Mouse (Mus musculus) adrenal gland, adult (tissue): ENCODE data around the gene Ctf2.
A peak's percentile ranks its signal among the peaks of the same experiment; 100 is the strongest.

ENCODE experiments used
- DNase-seq, 2 experiments: peaks; one replicate each; pipeline ENCODE4 v3.0.0; 2022 to 2023; ENCODE audit warnings: low spot score in 1 of 2; ENCODE audit not compliant: inconsistent age in 2 of 2

Gene Ctf2

GRCm38 (mm10) chr7:127761026-127761425, 29.1 kb upstream of the Ctf2 start:
- peak; percentile 74 to 91 for DNase-seq

GRCm38 (mm10) chr7:127760478-127760877, 28.5 kb upstream of the Ctf2 start:
- DNase-seq = no peak

- no peak for DNase-seq
These were observed 27.8 kb upstream of the Ctf2 start for GRCm38 (mm10) chr7:127759716-127760115.

GRCm38 (mm10) chr7:127753741-127754140, 21.8 kb upstream of the Ctf2 start:
- DNase-seq = no peak

GRCm38 (mm10) chr7:127753158-127753557, 21.2 kb upstream of the Ctf2 start:
- no peak for DNase-seq

GRCm38 (mm10) chr7:127752069-127752468, 20.1 kb upstream of the Ctf2 start:
- peak in 1 of 2 experiments; percentile 25 for DNase-seq

- no peak for DNase-seq
These were observed 19.7 kb upstream of the Ctf2 start for GRCm38 (mm10) chr7:127751619-127752018.

GRCm38 (mm10) chr7:127750131-127751127, 18.5 kb upstream of the Ctf2 start:
- DNase-seq = no peak

GRCm38 (mm10) chr7:127748235-127748560, 16.2 kb upstream of the Ctf2 start:
- peak in 1 of 2 experiments; percentile 42 for DNase-seq

GRCm38 (mm10) chr7:127747559-127748234, 15.7 kb upstream of the Ctf2 start:
- DNase-seq = no peak

- peak; percentile 71 to 78 for DNase-seq
These were observed 14.8 kb upstream of the Ctf2 start for GRCm38 (mm10) chr7:127746494-127747491.

GRCm38 (mm10) chr7:127745652-127746493, 13.9 kb upstream of the Ctf2 start:
- peak; percentile 98 to 99 for DNase-seq

- peak; percentile 95 to 98 for DNase-seq
These were observed 13.3 kb upstream of the Ctf2 start for GRCm38 (mm10) chr7:127745251-127745651.

GRCm38 (mm10) chr7:127744366-127745045, 12.5 kb upstream of the Ctf2 start, which contains the start of gene Fbxl19:
Gene Fbxl19, plus strand, starts transcription at chr7:127744543.
- DNase-seq = peak; percentile 78 to 93

- DNase-seq = no peak
These were observed 1.8 kb downstream of the Ctf2 start for GRCm38 (mm10) chr7:127730170-127730569.

- DNase-seq = no peak
These were observed 4.1 kb downstream of the Ctf2 start for GRCm38 (mm10) chr7:127727898-127728297.

- DNase-seq = no peak
These were observed 6.0 kb downstream of the Ctf2 start for GRCm38 (mm10) chr7:127725924-127726323.

GRCm38 (mm10) chr7:127725490-127725889, 6.5 kb downstream of the Ctf2 start:
- no peak for DNase-seq

GRCm38 (mm10) chr7:127719258-127719657, 12.7 kb downstream of the Ctf2 start:
- DNase-seq = peak; percentile 51 to 68
